Mouse (Mus musculus): ENCODE measurements around the gene Adgrg1.

- TF ChIP-seq CTCF (IDR thresholded peaks at IDR 0.05) (no peak), EP300 (IDR thresholded peaks at IDR 0.05; ENCODE audit: insufficient read depth, low read depth, low read length) (no peak), POLR2A (IDR thresholded peaks at IDR 0.05; ENCODE audit: insufficient read depth, low read depth, low read length) (no peak)
Measured at GRCm38 (mm10) chr8:94996037-94996436, 21.5 kb downstream of the Adgrg1 start.
